Mouse (Mus musculus) MEL (cell line): ENCODE measurements around the gene Fam53b. TPM values are rescaled to one million over a fixed set of nuclear protein-coding genes. Genes with fewer than 3 reads are reported as not detected.
A peak's percentile ranks its signal among the peaks of the same experiment; 100 is the strongest.

Experiments used
- DNase-seq: peaks from one replicate; pipeline ENCODE4 v3.0.0; 2011; ENCODE audit warnings: low read depth, low spot score
- H3K27ac ChIP-seq: 2 replicates; pipeline ENCODE4 v1.5.1; 2012; ENCODE audit warnings: low read depth, mild to moderate bottlenecking, control low read depth, low read length, moderate library complexity; ENCODE audit not compliant: control insufficient read depth
- H3K27me3 ChIP-seq, 2 experiments: fragments of 150-350 bp in 1 of 2; sonication (generic) in 1 of 2; 2 replicates each; pipeline ENCODE4 v1.6.1; 2012; ENCODE audit warnings: low read length in 2 of 2, mild to moderate bottlenecking in 2 of 2, improper control_type of control experiment in 1 of 2, moderate library complexity in 1 of 2; ENCODE audit not compliant: insufficient read depth in 2 of 2, control insufficient read depth in 1 of 2
- H3K36me3 ChIP-seq, 2 experiments: 2 replicates each; pipeline ENCODE4 v1.6.1; 2012 to 2014; ENCODE audit warnings: low read length in 2 of 2, improper control_type of control experiment in 1 of 2, inconsistent platforms in 1 of 2, mild to moderate bottlenecking in 1 of 2; ENCODE audit not compliant: insufficient read depth in 2 of 2, control insufficient read depth in 1 of 2
- H3K4me1 ChIP-seq, 2 experiments: fragments of 150-350 bp in 1 of 2; sonication (generic) in 1 of 2; 2 replicates each; pipeline ENCODE4 v1.6.1; 2012; ENCODE audit warnings: low read length in 2 of 2, improper control_type of control experiment in 1 of 2, mild to moderate bottlenecking in 1 of 2; ENCODE audit not compliant: insufficient read depth in 2 of 2, control insufficient read depth in 1 of 2
- H3K4me3 ChIP-seq, 2 experiments: fragments of 150-350 bp in 1 of 2; sonication (generic) in 1 of 2; 2 replicates each; pipeline ENCODE4 v1.5.1; 2012; ENCODE audit warnings: low read depth in 2 of 2, low read length in 2 of 2, mild to moderate bottlenecking in 2 of 2, moderate library complexity in 2 of 2, control low read depth in 1 of 2, improper control_type of control experiment in 1 of 2; ENCODE audit not compliant: control insufficient read depth in 1 of 2, insufficient read depth in 1 of 2
- H3K79me2 ChIP-seq: 2 replicates; pipeline ENCODE4 v1.6.1; 2012; ENCODE audit warnings: mild to moderate bottlenecking, low read length, moderate library complexity; ENCODE audit not compliant: control insufficient read depth, poor library complexity, insufficient read depth
- H3K9ac ChIP-seq: 2 replicates; pipeline ENCODE4 v1.6.1; 2012; ENCODE audit warnings: low read depth, mild to moderate bottlenecking, control low read depth, low read length, moderate library complexity; ENCODE audit not compliant: control insufficient read depth, poor library complexity, severe bottlenecking
- H3K9me3 ChIP-seq: fragments of 150-350 bp; sonication (generic); replicated peaks from 2 replicates; pipeline ENCODE4 v1.6.1; 2012; ENCODE audit warnings: mild to moderate bottlenecking, low read length, improper control_type of control experiment, moderate library complexity; ENCODE audit not compliant: insufficient read depth
- CHD2 ChIP-seq: IDR thresholded peaks from 2 replicates; pipeline ENCODE4 v1.6.1; 2011; ENCODE audit warnings: low read length, improper control_type of control experiment
- CTCF ChIP-seq, 3 experiments: IDR thresholded peaks in 2 of 3; conservative IDR thresholded peaks in 1 of 3; 2 replicates each; pipeline ENCODE4 v1.5.1; 2011 to 2012; ENCODE audit warnings: low read length in 3 of 3, low read depth in 2 of 3, mild to moderate bottlenecking in 2 of 3, improper control_type of control experiment in 1 of 3, inconsistent platforms in 1 of 3, mixed read lengths in 1 of 3, moderate library complexity in 1 of 3; ENCODE audit not compliant: control insufficient read depth in 1 of 3, insufficient read depth in 1 of 3, poor library complexity in 1 of 3, severe bottlenecking in 1 of 3
- ELF1 ChIP-seq: IDR thresholded peaks from 2 replicates; pipeline ENCODE4 v1.6.1; 2014; ENCODE audit warnings: low read depth, mild to moderate bottlenecking, inconsistent platforms, low read length, improper control_type of control experiment, moderate library complexity
- GABPA ChIP-seq: IDR thresholded peaks from 2 replicates; pipeline ENCODE4 v1.6.1; 2012; ENCODE audit warnings: low read depth, mild to moderate bottlenecking, inconsistent platforms, low read length, improper control_type of control experiment, moderate library complexity
- KAT2A ChIP-seq: conservative IDR thresholded peaks from 2 replicates; pipeline ENCODE4 v1.6.1; 2012; ENCODE audit warnings: low read depth, low read length, improper control_type of control experiment, inconsistent platforms
- MAFK ChIP-seq: IDR thresholded peaks from 2 replicates; pipeline ENCODE4 v1.6.1; 2011; ENCODE audit warnings: low read depth, mild to moderate bottlenecking, low read length, improper control_type of control experiment, borderline replicate concordance
- MEF2A ChIP-seq: IDR thresholded peaks from 2 replicates; pipeline ENCODE4 v1.6.1; 2014; ENCODE audit warnings: low read depth, mild to moderate bottlenecking, inconsistent platforms, low read length, improper control_type of control experiment; ENCODE audit not compliant: poor library complexity, insufficient replicate concordance, severe bottlenecking; ENCODE audit errors: extremely low read depth
- MXI1 ChIP-seq: IDR thresholded peaks from 2 replicates; pipeline ENCODE4 v1.6.1; 2011; ENCODE audit warnings: mild to moderate bottlenecking, low read depth, low read length, improper control_type of control experiment
- MYB ChIP-seq: IDR thresholded peaks from 2 replicates; pipeline ENCODE4 v1.6.1; 2011; ENCODE audit warnings: mild to moderate bottlenecking, low read depth, low read length, improper control_type of control experiment
- MYC ChIP-seq: IDR thresholded peaks from 2 replicates; pipeline ENCODE4 v1.6.1; 2011; ENCODE audit warnings: low read depth, mild to moderate bottlenecking, low read length, improper control_type of control experiment, moderate library complexity
- NELFE ChIP-seq: IDR thresholded peaks from 2 replicates; pipeline ENCODE4 v1.6.1; 2011; ENCODE audit warnings: low read depth, low read length, improper control_type of control experiment
- POLR2A ChIP-seq, 2 experiments: IDR thresholded peaks; 2 replicates each; pipeline ENCODE4 v1.6.1; 2011 to 2012; ENCODE audit warnings: low read length in 2 of 2, mild to moderate bottlenecking in 2 of 2, control low read depth in 1 of 2, improper control_type of control experiment in 1 of 2, low read depth in 1 of 2, moderate library complexity in 1 of 2; ENCODE audit not compliant: control insufficient read depth in 1 of 2, insufficient read depth in 1 of 2, poor library complexity in 1 of 2
- POLR2AphosphoS5 ChIP-seq: IDR thresholded peaks from 2 replicates; pipeline ENCODE4 v1.6.1; 2012; ENCODE audit warnings: low read depth, borderline replicate concordance, mild to moderate bottlenecking, inconsistent platforms, low read length, moderate library complexity, mixed read lengths
- RCOR1 ChIP-seq: IDR thresholded peaks from 2 replicates; pipeline ENCODE4 v1.6.1; 2012; ENCODE audit warnings: low read depth, mild to moderate bottlenecking, inconsistent platforms, low read length, improper control_type of control experiment
- SIN3A ChIP-seq: IDR thresholded peaks from 2 replicates; pipeline ENCODE4 v1.6.1; 2012; ENCODE audit warnings: low read length, improper control_type of control experiment, inconsistent platforms
- TAL1 ChIP-seq: IDR thresholded peaks from 2 replicates; pipeline ENCODE4 v1.6.1; 2012; ENCODE audit warnings: mild to moderate bottlenecking, inconsistent platforms, low read length, moderate library complexity, mixed read lengths
- TBP ChIP-seq: IDR thresholded peaks from 2 replicates; pipeline ENCODE4 v1.8.0; 2011; ENCODE audit warnings: low read depth, low read length, improper control_type of control experiment
- TCF12 ChIP-seq: IDR thresholded peaks from 2 replicates; pipeline ENCODE4 v1.6.1; 2014; ENCODE audit warnings: low read depth, mild to moderate bottlenecking, inconsistent platforms, low read length, improper control_type of control experiment, moderate library complexity
- USF1 ChIP-seq: IDR thresholded peaks from 2 replicates; pipeline ENCODE4 v1.6.1; 2014; ENCODE audit warnings: low read depth, mild to moderate bottlenecking, inconsistent platforms, low read length, improper control_type of control experiment, moderate library complexity
- ZKSCAN1 ChIP-seq: IDR thresholded peaks from 2 replicates; pipeline ENCODE4 v1.6.1; 2012; ENCODE audit warnings: low read depth, mild to moderate bottlenecking, inconsistent platforms, low read length, improper control_type of control experiment, moderate library complexity
- ZNF384 ChIP-seq: IDR thresholded peaks from 2 replicates; pipeline ENCODE4 v1.6.1; 2012; ENCODE audit warnings: low read depth, mild to moderate bottlenecking, inconsistent platforms, low read length, improper control_type of control experiment
- polyA plus RNA-seq, 2 experiments: library from polyadenylated mRNA; stranded (reverse) in 1 of 2; unstranded in 1 of 2; fragments of >175 nt in 1 of 2; fragments of >200 nt in 1 of 2; gene quantifications; 2 replicates each; pipeline versions ENCODE4 v1.2.1 to v1.2.4; 2012; ENCODE audit warnings: low replicate concordance in 2 of 2, low read depth in 1 of 2; ENCODE audit not compliant: insufficient read length in 2 of 2, insufficient read depth in 1 of 2, missing spikeins in 1 of 2
- total RNA-seq: library from RNA; depleted of rRNA; stranded (reverse); fragments of 300-350 nt; gene quantifications from 2 replicates; pipeline ENCODE4 v1.2.3, GENCODE M21; 2012

The Fam53b gene
- total and polyA plus RNA-seq, 3 experiments = 7.9 to 15.4 TPM; not detected in 1

GRCm38 (mm10) chr7:132808841-132809682 is 4.6 kb downstream of the Fam53b start:
- Histone ChIP-seq H3K4me1 (peaks cover 14 to 24% of the 10 kb centered on the region in 2 experiments), H3K27me3 (no peaks in the 10 kb centered on the region), H3K4me3 (no peak overlapping the region), H3K79me2 (peaks cover 50% of the 10 kb centered on the region), H3K27ac (no peak overlapping the region), H3K9me3 (no peaks in the 10 kb centered on the region), H3K9ac (no peak overlapping the region; the same call in 1 of the 2 replicates), H3K36me3 (peaks cover 0 to 22% of the 10 kb centered on the region in 2 experiments; a peak in 2 of 4 replicates)
- peak; percentile 24 for DNase-seq
- no peak for TF ChIP-seq MAFK
- TF ChIP-seq RCOR1 = no peak
- TF ChIP-seq CTCF (IDR thresholded peaks at IDR 0.05 in 2 of 3, conservative IDR thresholded peaks at IDR 0.05 in 1 of 3; ENCODE audit: control insufficient read depth in 1 of 3, insufficient read depth in 1 of 3, low read depth in 2 of 3, low read length in 3 of 3, poor library complexity in 1 of 3, severe bottlenecking in 1 of 3) = no peak
- TF ChIP-seq CHD2 = no peak
- TF ChIP-seq POLR2AphosphoS5 = no peak
- TF ChIP-seq ZKSCAN1 = no peak
- no peak for TF ChIP-seq TBP
- no peak for TF ChIP-seq USF1
- TF ChIP-seq MXI1 = no peak
- TF ChIP-seq TCF12 = no peak
- TF ChIP-seq SIN3A = no peak
- no peak for TF ChIP-seq KAT2A
- TF ChIP-seq MEF2A = no peak
- no peak for TF ChIP-seq ELF1
- no peak for TF ChIP-seq MYB
- no peak for TF ChIP-seq POLR2A (IDR thresholded peaks at IDR 0.05; ENCODE audit: control insufficient read depth in 1 of 2, insufficient read depth in 1 of 2, low read depth in 1 of 2, low read length in 2 of 2, poor library complexity in 1 of 2)
- no peak for TF ChIP-seq NELFE
- TF ChIP-seq ZNF384 = no peak
- no peak for TF ChIP-seq GABPA

GRCm38 (mm10) chr7:132808051-132808796 is 5.5 kb downstream of the Fam53b start:
- no peak overlapping the region for H3K27ac ChIP-seq

More at GRCm38 (mm10) chr7:132808051-132808796, 5.5 kb downstream of the Fam53b start:
- no peak overlapping the region for H3K4me3 ChIP-seq
- peaks cover 50% of the 10 kb centered on the region for H3K79me2 ChIP-seq
- peaks cover 0 to 26% of the 10 kb centered on the region in 2 experiments; a peak in 2 of 4 replicates for H3K36me3 ChIP-seq
- no peaks in the 10 kb centered on the region for H3K9me3 ChIP-seq
- TF ChIP-seq NELFE (no peak), POLR2A (IDR thresholded peaks at IDR 0.05; ENCODE audit: control insufficient read depth in 1 of 2, insufficient read depth in 1 of 2, low read depth in 1 of 2, low read length in 2 of 2, poor library complexity in 1 of 2) (no peak), ELF1 (no peak), TAL1 (no peak), MEF2A (no peak), MYC (no peak)
- DNase-seq = no peak
- H3K4me1 ChIP-seq = peaks cover 14 to 27% of the 10 kb centered on the region in 2 experiments
- H3K9ac ChIP-seq = no peak overlapping the region
- no peaks in the 10 kb centered on the region for H3K27me3 ChIP-seq
